Mouse (Mus musculus) megakaryocyte, embryonic 14.5 days (primary cell): Measurements from ENCODE around the gene Cuedc2. TPM values are rescaled to one million over a fixed set of nuclear protein-coding genes. Genes with fewer than 3 reads are reported as not detected.

Experiments used
- H3K27me3 ChIP-seq: replicated peaks from 2 replicates; pipeline ENCODE3; 2012; ENCODE audit warnings: inconsistent platforms
- H3K36me3 ChIP-seq: replicated peaks from 2 replicates; pipeline ENCODE3; 2012; ENCODE audit warnings: low read length, inconsistent platforms, mixed read lengths
- H3K4me1 ChIP-seq: 2 replicates; pipeline ENCODE4 v1.6.1; 2012; ENCODE audit warnings: inconsistent platforms
- H3K4me3 ChIP-seq: replicated peaks from 2 replicates; pipeline ENCODE3; 2012; ENCODE audit warnings: moderate library complexity, mild to moderate bottlenecking, inconsistent platforms
- H3K9me3 ChIP-seq: 2 replicates; pipeline ENCODE4 v1.6.1; 2012; ENCODE audit warnings: inconsistent platforms
- FLI1 ChIP-seq: IDR thresholded peaks from 2 replicates; pipeline ENCODE4 v1.6.1; 2012; ENCODE audit warnings: low read length, inconsistent platforms, mixed read lengths
- GATA1 ChIP-seq: IDR thresholded peaks from 3 replicates; pipeline ENCODE4 v1.6.1; 2012; ENCODE audit warnings: mixed read lengths, low read length, inconsistent platforms, borderline replicate concordance
- polyA plus RNA-seq: library from polyadenylated mRNA; stranded (reverse); fragments of >175 nt; gene quantifications from 2 replicates; pipeline ENCODE4 v1.2.3, GENCODE M21; 2012; ENCODE audit warnings: low replicate concordance; ENCODE audit not compliant: insufficient read depth

The Cuedc2 gene
- polyA plus RNA-seq, 1 experiment, result 126 TPM

GRCm38 (mm10) chr19:46358381-46358780 is 19.9 kb upstream of the Cuedc2 start:
- TF ChIP-seq FLI1 (no peak), GATA1 (no peak)
- Histone ChIP-seq H3K4me3 (peak overlapping the region; percentile 53), H3K27me3 (peaks cover 80% of the 10 kb centered on the region), H3K4me1 (peaks cover 31% of the 10 kb centered on the region), H3K36me3 (no peaks in the 10 kb centered on the region), H3K9me3 (peaks cover 29% of the 10 kb centered on the region)

DNA sequence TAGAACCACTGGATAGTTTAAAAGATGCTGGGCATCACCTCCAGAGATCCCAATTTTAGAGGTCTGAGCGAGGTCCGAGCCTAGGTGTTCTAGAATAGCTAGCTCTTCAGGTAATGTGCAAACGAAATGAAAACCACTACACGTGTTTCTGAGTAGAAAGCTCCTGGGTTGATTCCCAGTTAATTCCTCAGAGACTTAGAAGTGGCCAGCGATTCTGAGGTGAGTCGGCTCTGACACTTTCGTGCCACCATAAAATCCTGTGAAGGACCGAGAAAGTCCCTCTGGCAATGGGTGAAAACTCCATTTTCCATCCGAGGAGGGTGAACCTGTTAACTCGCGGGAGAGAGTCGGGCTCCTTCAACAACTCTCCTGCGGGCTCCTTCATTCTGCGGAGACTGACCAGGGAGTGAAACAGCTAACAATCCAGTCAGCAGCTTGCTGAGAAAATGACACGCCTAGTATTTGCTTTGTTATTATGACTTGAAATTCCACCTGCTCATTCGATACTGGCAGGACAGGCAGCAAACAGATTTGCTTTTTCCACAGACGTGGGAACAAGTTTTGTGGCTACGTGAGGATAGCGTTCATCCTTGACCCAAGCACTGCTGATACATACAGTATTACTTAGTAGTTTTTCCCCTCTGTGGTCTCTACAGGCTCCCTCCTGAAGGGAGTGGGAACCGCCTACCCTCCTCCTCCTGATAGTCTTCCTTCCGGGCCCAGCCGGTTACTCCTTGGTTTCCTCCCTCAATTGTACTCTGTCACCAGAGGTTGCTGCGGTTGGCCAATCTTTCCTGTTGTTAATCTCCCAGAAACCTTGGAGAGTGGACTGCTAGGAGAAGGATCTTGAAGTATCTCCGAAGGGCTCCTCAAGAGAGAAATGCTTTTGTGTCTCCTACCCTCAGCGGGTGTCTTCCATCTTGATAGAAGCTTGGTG is 19.1 kb upstream of the Cuedc2 start:
- H3K27me3 ChIP-seq, result peaks cover 81% of the 10 kb centered on the region
- H3K36me3 ChIP-seq, result no peaks in the 10 kb centered on the region
- H3K4me3 ChIP-seq, result peak overlapping the region; percentile 90
- H3K4me1 ChIP-seq, result peaks cover 31% of the 10 kb centered on the region
- no peak for TF ChIP-seq FLI1
- TF ChIP-seq GATA1, result no peak
- H3K9me3 ChIP-seq, result peaks cover 31% of the 10 kb centered on the region

GRCm38 (mm10) chr19:46356701-46357138 is 18.2 kb upstream of the Cuedc2 start:
- no peaks in the 10 kb centered on the region for H3K36me3 ChIP-seq
- peaks cover 83% of the 10 kb centered on the region for H3K27me3 ChIP-seq
- peaks cover 26% of the 10 kb centered on the region for H3K9me3 ChIP-seq
- H3K4me1 ChIP-seq, result peaks cover 31% of the 10 kb centered on the region
- peak overlapping the region; percentile 90 for H3K4me3 ChIP-seq
- TF ChIP-seq GATA1, result no peak
- no peak for TF ChIP-seq FLI1

DNA sequence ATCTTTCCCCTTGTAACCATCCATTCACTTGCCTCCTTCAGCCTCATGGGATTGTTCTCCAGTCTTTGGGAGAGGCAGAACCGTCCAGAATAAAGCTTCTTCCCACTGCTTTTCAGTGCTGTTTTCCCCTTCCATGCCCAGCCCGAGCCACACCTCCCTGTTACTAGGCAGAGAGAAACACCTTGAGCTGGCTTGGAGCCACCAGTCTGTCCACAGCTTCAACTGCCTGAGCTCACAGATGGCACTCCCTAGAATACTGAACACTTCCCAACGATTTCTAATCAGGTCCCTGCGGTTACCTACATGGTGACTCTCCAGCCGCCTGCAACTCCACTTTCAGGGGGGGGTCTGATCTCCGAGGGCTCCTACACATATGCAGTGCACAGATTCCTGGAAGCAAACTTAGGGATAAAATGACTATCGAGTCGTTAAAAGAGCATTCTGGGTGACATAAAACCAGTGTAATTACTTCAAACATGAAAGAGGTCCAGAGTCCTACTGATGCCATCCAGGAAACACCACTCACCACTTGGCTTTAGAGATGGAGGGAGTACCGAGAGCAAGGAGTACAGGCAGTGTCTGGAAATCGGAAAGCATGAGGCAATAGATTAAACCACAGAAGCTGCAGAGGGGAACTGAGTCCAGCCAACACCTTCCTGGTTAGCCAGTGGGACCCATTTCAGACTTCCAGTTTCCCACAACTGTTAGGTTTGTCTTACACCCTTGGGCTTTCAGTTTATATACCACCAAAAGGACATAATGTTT is 11.8 kb upstream of the Cuedc2 start, which contains the start of gene 2310034G01Rik:
Gene 2310034G01Rik, minus strand, starts transcription at position 135 of the 765 bp plus-strand sequence.
- H3K9me3 ChIP-seq, result peaks cover 12% of the 10 kb centered on the region
- peaks cover 25% of the 10 kb centered on the region for H3K4me1 ChIP-seq
- H3K36me3 ChIP-seq, result no peaks in the 10 kb centered on the region
- peaks cover 82% of the 10 kb centered on the region for H3K27me3 ChIP-seq
- TF ChIP-seq FLI1 (no peak), GATA1 (no peak)
- H3K4me3 ChIP-seq, result peak within 1 kb of the TSS; percentile 93

- H3K36me3 ChIP-seq, result no peaks in the 10 kb centered on the region
- H3K4me1 ChIP-seq, result peaks cover 33% of the 10 kb centered on the region
- H3K9me3 ChIP-seq, result peaks cover 8% of the 10 kb centered on the region
- H3K4me3 ChIP-seq, result peak overlapping the region; percentile 93
- peaks cover 82% of the 10 kb centered on the region for H3K27me3 ChIP-seq
- TF ChIP-seq FLI1 (no peak), GATA1 (no peak)
Measured at GRCm38 (mm10) chr19:46349550-46349949, 11.0 kb upstream of the Cuedc2 start.

DNA sequence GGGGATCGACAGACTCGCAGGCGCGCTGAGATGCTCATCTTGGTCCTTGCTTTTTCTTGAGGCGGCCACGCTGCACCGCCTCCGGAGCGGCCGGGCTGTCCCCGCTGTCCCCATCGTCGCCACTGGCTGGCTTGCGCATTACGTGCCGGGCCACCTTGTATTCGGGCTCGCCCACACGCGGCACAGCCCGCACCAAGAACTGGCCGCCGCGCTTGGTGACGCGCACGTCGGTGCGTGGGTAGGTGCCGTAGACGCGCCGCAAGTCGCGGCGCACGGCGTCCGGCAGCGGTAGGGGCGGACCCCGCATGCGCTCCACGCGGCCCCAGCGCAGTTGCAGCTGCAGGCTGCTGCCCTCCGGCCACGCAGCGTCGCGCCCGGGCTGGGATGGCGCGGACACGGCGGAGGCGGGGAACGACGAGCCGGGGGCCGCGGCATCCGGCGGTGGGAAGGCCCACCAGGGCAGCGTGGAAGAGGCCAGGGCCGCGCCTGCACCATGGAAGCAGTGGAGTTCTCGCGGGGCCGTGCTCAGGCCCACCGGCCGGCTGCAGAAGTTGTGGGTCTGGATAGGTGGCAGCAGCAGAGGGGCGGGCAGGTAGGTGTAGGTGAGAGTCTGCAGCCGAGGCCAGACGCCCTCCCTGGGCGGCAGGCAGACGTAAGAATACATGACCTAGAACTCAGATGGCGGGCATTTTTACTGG is 10.4 kb upstream of the Cuedc2 start:
- H3K4me1 ChIP-seq, result peaks cover 35% of the 10 kb centered on the region
- TF ChIP-seq FLI1 (no peak), GATA1 (no peak)
- peaks cover 83% of the 10 kb centered on the region for H3K27me3 ChIP-seq
- H3K9me3 ChIP-seq, result 0 out of 2 replicates have a peak, but pooled peaks cover 3% of the 10 kb centered on the region
- no peaks in the 10 kb centered on the region for H3K36me3 ChIP-seq
- peak overlapping the region; percentile 93 for H3K4me3 ChIP-seq

DNA sequence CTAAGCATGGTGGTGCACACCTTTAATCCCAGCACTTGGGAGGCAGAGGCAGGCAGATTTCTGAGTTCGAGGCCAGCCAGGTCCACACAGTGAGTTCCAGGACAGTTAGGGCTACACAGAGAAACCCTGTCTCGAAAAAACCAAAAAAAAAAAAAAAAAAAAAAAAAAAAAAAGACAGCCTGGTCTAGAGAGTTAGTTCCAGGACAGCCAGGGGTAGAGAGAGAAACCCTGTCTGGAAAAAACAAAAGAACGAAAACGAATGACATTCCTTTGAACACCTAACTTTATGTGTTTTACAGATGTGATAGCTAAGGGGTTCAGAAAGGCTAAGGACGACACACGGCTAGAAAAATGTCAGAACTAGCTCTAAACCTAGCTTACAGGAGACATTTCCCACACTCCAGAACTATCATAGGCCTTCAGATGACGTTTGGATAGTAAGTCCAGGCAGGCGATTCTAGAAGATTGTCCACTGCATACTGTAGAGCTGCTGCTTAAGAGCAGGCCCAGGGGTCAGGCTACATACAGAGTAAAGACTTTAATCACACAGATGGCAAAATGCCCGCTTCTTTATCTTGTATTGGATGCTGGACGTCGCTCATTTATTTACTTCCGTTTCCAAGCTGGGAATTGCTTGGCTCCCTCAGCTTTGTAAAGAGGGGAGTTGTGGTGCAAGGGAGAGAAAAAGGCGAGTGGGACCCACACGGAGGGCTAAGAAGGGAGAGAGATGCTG is 9.6 kb upstream of the Cuedc2 start:
- peak overlapping the region; percentile 93 for H3K4me3 ChIP-seq
- H3K36me3 ChIP-seq, result no peaks in the 10 kb centered on the region
- H3K9me3 ChIP-seq, result no peaks in the 10 kb centered on the region
- TF ChIP-seq GATA1 (no peak), FLI1 (no peak)
- H3K27me3 ChIP-seq, result peaks cover 80% of the 10 kb centered on the region
- H3K4me1 ChIP-seq, result peaks cover 41% of the 10 kb centered on the region

DNA sequence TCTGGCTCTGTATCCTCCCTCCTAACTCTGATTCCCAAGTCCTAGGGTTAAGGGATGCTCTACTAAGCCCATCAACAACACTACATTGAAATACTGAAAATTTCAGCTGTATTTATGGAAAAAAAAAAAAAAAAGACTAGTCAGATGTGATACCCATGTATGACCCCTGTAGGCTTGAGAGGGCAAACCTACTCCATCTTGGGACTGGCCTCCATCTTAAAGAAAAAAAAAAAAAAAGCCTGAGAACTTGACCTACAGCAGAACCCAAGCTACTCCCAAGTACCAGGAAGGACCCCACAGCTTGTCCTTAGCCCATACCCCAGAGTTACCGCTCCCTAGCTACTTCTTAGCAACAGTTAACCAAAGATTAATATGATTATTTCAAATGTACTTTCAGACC is 8.6 kb upstream of the Cuedc2 start:
- Histone ChIP-seq H3K9me3 (no peaks in the 10 kb centered on the region), H3K4me1 (peaks cover 41% of the 10 kb centered on the region), H3K27me3 (peaks cover 72% of the 10 kb centered on the region), H3K4me3 (no peak overlapping the region), H3K36me3 (no peaks in the 10 kb centered on the region)
- no peak for TF ChIP-seq GATA1
- no peak for TF ChIP-seq FLI1

- Histone ChIP-seq H3K36me3 (no peaks in the 10 kb centered on the region), H3K4me1 (peaks cover 54% of the 10 kb centered on the region), H3K27me3 (peaks cover 55% of the 10 kb centered on the region), H3K9me3 (no peaks in the 10 kb centered on the region), H3K4me3 (no peak overlapping the region)
- TF ChIP-seq FLI1 (no peak), GATA1 (no peak)
Measured at GRCm38 (mm10) chr19:46344710-46345419, 6.4 kb upstream of the Cuedc2 start.
